Mouse (Mus musculus) G1E (cell line): ENCODE measurements around the gene Stoml3.

Source experiments
- CTCF ChIP-seq: IDR thresholded peaks from 2 replicates; pipeline ENCODE4 v1.5.1; 2012; ENCODE audit warnings: low read depth, low read length, inconsistent platforms, mixed read lengths
- GATA1 ChIP-seq: IDR thresholded peaks from 2 replicates; pipeline ENCODE4 v1.6.1; 2012; ENCODE audit warnings: borderline replicate concordance, low read length, inconsistent platforms, mixed read lengths
- TAL1 ChIP-seq: conservative IDR thresholded peaks from 2 replicates; pipeline ENCODE4 v1.6.1; 2012; ENCODE audit warnings: low read depth, low read length, inconsistent platforms, mixed read lengths

GRCm38 (mm10) chr3:53483414-53484059, 4.9 kb upstream of the Stoml3 start:
- TF ChIP-seq CTCF (no peak), TAL1 (no peak), GATA1 (no peak)
